Mouse (Mus musculus) kidney, embryonic 15.5 days (tissue): ENCODE measurements around the gene Slc1a2. TPM values are rescaled to one million over a fixed set of nuclear protein-coding genes. Genes with fewer than 3 reads are reported as not detected.

Experiments used
- ATAC-seq: fragments of 200-750 bp; cut with Nextera tagmentation; replicated peaks from 2 replicates; pipeline ENCODE4 v1.8.0; 2017; ENCODE audit warnings: moderate TSS enrichment; ENCODE audit not compliant: low FRiP score
- H3K27ac ChIP-seq: fragments of 300-500 bp; sonication (generic); 2 replicates; pipeline ENCODE4 v1.5.1; 2015; ENCODE audit warnings: mild to moderate bottlenecking, inconsistent platforms
- H3K27me3 ChIP-seq: fragments of 300-500 bp; sonication (generic); 2 replicates; pipeline ENCODE4 v1.6.1; 2015; ENCODE audit warnings: inconsistent platforms
- H3K36me3 ChIP-seq: fragments of 300-500 bp; sonication (generic); 2 replicates; pipeline ENCODE4 v1.6.1; 2015; ENCODE audit warnings: inconsistent platforms
- H3K4me1 ChIP-seq: fragments of 300-500 bp; sonication (generic); 2 replicates; pipeline ENCODE4 v1.6.1; 2015; ENCODE audit warnings: inconsistent platforms
- H3K4me2 ChIP-seq: fragments of 300-500 bp; sonication (generic); 2 replicates; pipeline ENCODE4 v1.6.1; 2015; ENCODE audit warnings: moderate library complexity, mild to moderate bottlenecking, inconsistent platforms
- H3K4me3 ChIP-seq: fragments of 300-500 bp; sonication (generic); replicated peaks from 2 replicates; pipeline ENCODE4 v1.5.1; 2015; ENCODE audit warnings: mild to moderate bottlenecking, inconsistent platforms
- H3K9ac ChIP-seq: fragments of 300-500 bp; sonication (generic); 2 replicates; pipeline ENCODE4 v1.6.1; 2015; ENCODE audit warnings: mild to moderate bottlenecking, inconsistent platforms
- H3K9me3 ChIP-seq: fragments of 300-500 bp; sonication (generic); replicated peaks from 2 replicates; pipeline ENCODE4 v1.6.1; 2016; ENCODE audit warnings: inconsistent platforms
- WGBS: fragments of 180-500 bp; shearing (Covaris S2); methylation state at CpG from one replicate; pipeline ENCODE4 v1.1.7; 2015; ENCODE audit warnings: mixed read lengths; 5-methylcytosine and 5-hydroxymethylcytosine counted together
- polyA plus RNA-seq: library from polyadenylated mRNA; unstranded; fragments of >200 nt; fragmentation: Nextera tagmentation; extraction: Ambion mirVana; gene quantifications from 2 replicates; pipeline ENCODE4 v1.2.1, GENCODE M21; 2015

Gene Slc1a2
- polyA plus RNA-seq: 0.14 and 0.51 TPM in 2 replicates

GRCm38 (mm10) chr2:102658163-102658660 is at the start of gene Slc1a2:
Slc1a2 (plus strand) TSS chr2:102658659.
- Histone ChIP-seq H3K27me3 (peaks cover 69% of the 10 kb centered on the region), H3K27ac (no peak within 1 kb of the TSS), H3K4me3 (peak within 1 kb of the TSS; percentile 62), H3K4me1 (peaks cover 25% of the 10 kb centered on the region), H3K9ac (peak within 1 kb of the TSS; percentile 52), H3K9me3 (no peaks in the 10 kb centered on the region), H3K36me3 (no peaks in the 10 kb centered on the region), H3K4me2 (peak within 1 kb of the TSS; percentile 99)
- WGBS: under 1% methylated on average over 20 of the region's 20 CpGs
- peak; percentile 70 for ATAC-seq

GRCm38 (mm10) chr2:102610485-102610884 is 48.0 kb upstream of the Slc1a2 start:
- ATAC-seq: no peak
- no peaks in the 10 kb centered on the region for H3K36me3 ChIP-seq
- WGBS: 94% methylated on average over 4 of the region's 4 CpGs
- no peak overlapping the region for H3K9ac ChIP-seq
- H3K9me3 ChIP-seq: no peaks in the 10 kb centered on the region
- H3K27ac ChIP-seq: no peak overlapping the region
- no peaks in the 10 kb centered on the region for H3K4me1 ChIP-seq
- no peaks in the 10 kb centered on the region for H3K27me3 ChIP-seq
- no peak overlapping the region for H3K4me3 ChIP-seq
- H3K4me2 ChIP-seq: no peak overlapping the region

- H3K27me3 ChIP-seq: no peaks in the 10 kb centered on the region
- no peaks in the 10 kb centered on the region for H3K36me3 ChIP-seq
- no peak for ATAC-seq
- H3K4me1 ChIP-seq: no peaks in the 10 kb centered on the region
- H3K27ac ChIP-seq: no peak overlapping the region
- H3K4me2 ChIP-seq: no peak overlapping the region
- no peak overlapping the region for H3K9ac ChIP-seq
- WGBS: 82% methylated on average over 2 of the region's 2 CpGs
- H3K4me3 ChIP-seq: no peak overlapping the region
- H3K9me3 ChIP-seq: no peaks in the 10 kb centered on the region
These were observed 41.8 kb upstream of the Slc1a2 start for GRCm38 (mm10) chr2:102616637-102617036.

GRCm38 (mm10) chr2:102620744-102621429 is 37.6 kb upstream of the Slc1a2 start:
- Histone ChIP-seq H3K9ac (no peak overlapping the region), H3K4me3 (no peak overlapping the region), H3K27ac (no peak overlapping the region), H3K4me2 (no peak overlapping the region), H3K4me1 (no peaks in the 10 kb centered on the region), H3K36me3 (no peaks in the 10 kb centered on the region), H3K27me3 (no peaks in the 10 kb centered on the region), H3K9me3 (no peaks in the 10 kb centered on the region)
- no peak for ATAC-seq
- 62% methylated on average over 12 of the region's 12 CpGs for whole genome bisulfite sequencing

GRCm38 (mm10) chr2:102622176-102622575 is 36.3 kb upstream of the Slc1a2 start:
- no peaks in the 10 kb centered on the region for H3K4me1 ChIP-seq
- H3K36me3 ChIP-seq: no peaks in the 10 kb centered on the region
- no peak overlapping the region for H3K4me2 ChIP-seq
- WGBS: 83% methylated on average over 5 of the region's 5 CpGs
- ATAC-seq: no peak
- H3K27me3 ChIP-seq: no peaks in the 10 kb centered on the region
- H3K27ac ChIP-seq: no peak overlapping the region
- H3K9ac ChIP-seq: no peak overlapping the region
- no peaks in the 10 kb centered on the region for H3K9me3 ChIP-seq
- no peak overlapping the region for H3K4me3 ChIP-seq

- H3K27ac ChIP-seq: no peak overlapping the region
- H3K36me3 ChIP-seq: no peaks in the 10 kb centered on the region
- no peak for ATAC-seq
- H3K4me2 ChIP-seq: no peak overlapping the region
- no peaks in the 10 kb centered on the region for H3K27me3 ChIP-seq
- no peaks in the 10 kb centered on the region for H3K4me1 ChIP-seq
- no peak overlapping the region for H3K9ac ChIP-seq
- H3K9me3 ChIP-seq: no peaks in the 10 kb centered on the region
- no peak overlapping the region for H3K4me3 ChIP-seq
These were observed 35.5 kb upstream of the Slc1a2 start for GRCm38 (mm10) chr2:102622943-102623342.

GRCm38 (mm10) chr2:102624538-102624937 is 33.9 kb upstream of the Slc1a2 start:
- no peaks in the 10 kb centered on the region for H3K36me3 ChIP-seq
- H3K9me3 ChIP-seq: no peaks in the 10 kb centered on the region
- no peak overlapping the region for H3K4me2 ChIP-seq
- no peak for ATAC-seq
- WGBS: 88% methylated on average over 1 of the region's 1 CpGs
- H3K9ac ChIP-seq: no peak overlapping the region
- H3K4me1 ChIP-seq: no peaks in the 10 kb centered on the region
- H3K27ac ChIP-seq: no peak overlapping the region
- no peaks in the 10 kb centered on the region for H3K27me3 ChIP-seq
- H3K4me3 ChIP-seq: no peak overlapping the region

GRCm38 (mm10) chr2:102632361-102632760 is 26.1 kb upstream of the Slc1a2 start:
- no peak overlapping the region for H3K4me2 ChIP-seq
- no peak overlapping the region for H3K27ac ChIP-seq
- H3K4me3 ChIP-seq: no peak overlapping the region
- WGBS: 90% methylated on average over 4 of the region's 4 CpGs
- ATAC-seq: no peak
- H3K27me3 ChIP-seq: no peaks in the 10 kb centered on the region
- no peaks in the 10 kb centered on the region for H3K36me3 ChIP-seq
- no peak overlapping the region for H3K9ac ChIP-seq
- H3K4me1 ChIP-seq: no peaks in the 10 kb centered on the region
- no peaks in the 10 kb centered on the region for H3K9me3 ChIP-seq

GRCm38 (mm10) chr2:102634010-102634409 is 24.4 kb upstream of the Slc1a2 start:
- Histone ChIP-seq H3K4me3 (no peak overlapping the region), H3K36me3 (no peaks in the 10 kb centered on the region), H3K4me2 (no peak overlapping the region), H3K4me1 (no peaks in the 10 kb centered on the region), H3K9me3 (no peaks in the 10 kb centered on the region), H3K27ac (no peak overlapping the region), H3K27me3 (no peaks in the 10 kb centered on the region), H3K9ac (no peak overlapping the region)
- no peak for ATAC-seq
- 96% methylated on average over 1 of the region's 1 CpGs for WGBS

- H3K4me3 ChIP-seq: no peak overlapping the region
- no peak overlapping the region for H3K9ac ChIP-seq
- ATAC-seq: no peak
- no peak overlapping the region for H3K4me2 ChIP-seq
- H3K27me3 ChIP-seq: no peaks in the 10 kb centered on the region
- H3K4me1 ChIP-seq: no peaks in the 10 kb centered on the region
- WGBS: 76% methylated on average over 3 of the region's 3 CpGs
- H3K36me3 ChIP-seq: no peaks in the 10 kb centered on the region
- no peaks in the 10 kb centered on the region for H3K9me3 ChIP-seq
- no peak overlapping the region for H3K27ac ChIP-seq
These were observed 22.9 kb upstream of the Slc1a2 start for GRCm38 (mm10) chr2:102635523-102636060.

- no peak for ATAC-seq
- Histone ChIP-seq H3K4me1 (no peaks in the 10 kb centered on the region), H3K4me3 (no peak overlapping the region), H3K36me3 (no peaks in the 10 kb centered on the region), H3K4me2 (no peak overlapping the region), H3K9me3 (no peaks in the 10 kb centered on the region), H3K27ac (no peak overlapping the region), H3K9ac (no peak overlapping the region), H3K27me3 (no peaks in the 10 kb centered on the region)
- WGBS: 91% methylated on average over 7 of the region's 7 CpGs
These were observed 22.3 kb upstream of the Slc1a2 start for GRCm38 (mm10) chr2:102636116-102636600.

GRCm38 (mm10) chr2:102638140-102638539 is 20.3 kb upstream of the Slc1a2 start:
- Histone ChIP-seq H3K27ac (no peak overlapping the region), H3K9ac (no peak overlapping the region), H3K4me2 (no peak overlapping the region), H3K36me3 (no peaks in the 10 kb centered on the region), H3K9me3 (no peaks in the 10 kb centered on the region), H3K27me3 (no peaks in the 10 kb centered on the region), H3K4me3 (no peak overlapping the region), H3K4me1 (no peaks in the 10 kb centered on the region)
- ATAC-seq: no peak
- WGBS: 53% methylated on average over 5 of the region's 5 CpGs
